ENCODE assay signal across 23 mouse cellular contexts in genomic region chr6:53222104-53222503, GRCm38 (mm10).
DNase-seq lines count a peak whose midpoint lies in the region; ATAC-seq and TF ChIP-seq lines count a peak whose summit lies in the region.
"Had no signal": no experiment of that assay in that cellular context is flagged by ENCODE, and none has a peak within 500 bp of the region (broad histone marks: within the 10 kb centered on the region; RNA-seq: fewer than 3 reads in every experiment).

No protein-coding gene starts in this region.

- no peak for DNase-seq in forebrain, postnatal 0 days
- DNase-seq in hindbrain, embryonic 10.5 days (ENCODE audit: low spot score), result no peak
- DNase-seq in hindbrain, embryonic 11.5 days (ENCODE audit: low spot score), result no peak
- DNase-seq in midbrain, embryonic 14.5 days, result no peak
- DNase-seq in brain, embryonic 14.5 days (ENCODE audit: low read depth), result peak; percentile 39
- no peak for DNase-seq in adrenal gland, adult 8-10 months
- DNase-seq: adrenal gland, adult 2 months; adrenal gland, postnatal 25 days; cerebellum, adult 18-20 months; cerebellum, adult 9-10 months; cerebellum, postnatal 14 days; gastrocnemius, postnatal 25 days; heart, adult 2 months; heart, postnatal 14 days had no signal

- H3K36me3 ChIP-seq in forebrain, embryonic 12.5 days (replicated peaks), result no peaks in the 10 kb centered on the region
- no peaks in the 10 kb centered on the region for H3K36me3 ChIP-seq in forebrain, postnatal 0 days (ENCODE audit: insufficient read depth)
- H3K36me3 ChIP-seq in hindbrain, embryonic 10.5 days, result no peaks in the 10 kb centered on the region
- no peaks in the 10 kb centered on the region for H3K36me3 ChIP-seq in hindbrain, embryonic 11.5 days (ENCODE audit: control insufficient read depth, insufficient read depth, low read length)
- H3K36me3 ChIP-seq in midbrain, embryonic 12.5 days, result no peaks in the 10 kb centered on the region
- no peaks in the 10 kb centered on the region for H3K36me3 ChIP-seq in midbrain, embryonic 14.5 days (ENCODE audit: control insufficient read depth, insufficient read depth, low read length)
- H3K36me3 ChIP-seq: heart, embryonic 10.5 days; heart, embryonic 13.5 days had no signal

- H3K9ac ChIP-seq in forebrain, embryonic 12.5 days, result no peak overlapping the region
- no peak overlapping the region for H3K9ac ChIP-seq in forebrain, postnatal 0 days
- H3K9ac ChIP-seq in hindbrain, embryonic 11.5 days (ENCODE audit: low read depth, low read length), result no peak overlapping the region
- no peak overlapping the region for H3K9ac ChIP-seq in midbrain, embryonic 12.5 days (replicated peaks)
- no peak overlapping the region for H3K9ac ChIP-seq in midbrain, embryonic 14.5 days (replicated peaks; ENCODE audit: low read length)
- H3K9ac ChIP-seq: heart, embryonic 13.5 days; hindbrain, embryonic 14.5 days had no signal

- WGBS in forebrain, embryonic 12.5 days, result 35% methylated on average over 8 of the region's 8 CpGs
- WGBS in forebrain, postnatal 0 days, result 37% methylated on average over 8 of the region's 8 CpGs
- WGBS in hindbrain, embryonic 10.5 days, result 72% methylated on average over 8 of the region's 8 CpGs
- 56% methylated on average over 8 of the region's 8 CpGs for WGBS in hindbrain, embryonic 11.5 days
- 42% methylated on average over 8 of the region's 8 CpGs for WGBS in midbrain, embryonic 12.5 days
- 34% methylated on average over 8 of the region's 8 CpGs for WGBS in midbrain, embryonic 14.5 days

- no peak overlapping the region for H3K4me3 ChIP-seq in forebrain, embryonic 12.5 days (replicated peaks)
- no peak overlapping the region for H3K4me3 ChIP-seq in forebrain, postnatal 0 days (ENCODE audit: low read depth, low read length)
- H3K4me3 ChIP-seq in hindbrain, embryonic 10.5 days, result no peak overlapping the region
- H3K4me3 ChIP-seq in hindbrain, embryonic 11.5 days (ENCODE audit: low read depth, low read length), result no peak overlapping the region
- H3K4me3 ChIP-seq in midbrain, embryonic 12.5 days, result no peak overlapping the region
- no peak overlapping the region for H3K4me3 ChIP-seq in midbrain, embryonic 14.5 days (replicated peaks; ENCODE audit: low read depth, low read length)
- H3K4me3 ChIP-seq: heart, adult 2 months; heart, embryonic 10.5 days; heart, embryonic 13.5 days had no signal

- H3K9me3 ChIP-seq in forebrain, embryonic 12.5 days, result no peaks in the 10 kb centered on the region
- H3K9me3 ChIP-seq in forebrain, postnatal 0 days (ENCODE audit: low read length), result no peaks in the 10 kb centered on the region
- H3K9me3 ChIP-seq in hindbrain, embryonic 10.5 days, result no peaks in the 10 kb centered on the region
- no peaks in the 10 kb centered on the region for H3K9me3 ChIP-seq in hindbrain, embryonic 11.5 days (ENCODE audit: control insufficient read depth, low read length)
- H3K9me3 ChIP-seq in midbrain, embryonic 12.5 days, result no peaks in the 10 kb centered on the region
- no peaks in the 10 kb centered on the region for H3K9me3 ChIP-seq in midbrain, embryonic 14.5 days (ENCODE audit: control insufficient read depth, low read length)
- H3K9me3 ChIP-seq: heart, embryonic 10.5 days; heart, embryonic 13.5 days had no signal

- ATAC-seq in forebrain, embryonic 12.5 days (ENCODE audit: low FRiP score), result no peak
- no peak for ATAC-seq in forebrain, postnatal 0 days
- no peak for ATAC-seq in hindbrain, embryonic 11.5 days (ENCODE audit: low FRiP score)
- ATAC-seq in midbrain, embryonic 12.5 days (ENCODE audit: low FRiP score, low read depth), result no peak
- no peak for ATAC-seq in midbrain, embryonic 14.5 days (ENCODE audit: low FRiP score, low TSS enrichment)
- ATAC-seq: CD4-positive, CD25-positive, alpha-beta regulatory T cell, adult 4 months; hindbrain, postnatal 0 days; inflammation-experienced regulatory T-cells, adult 6 months; intestine, embryonic 16.5 days had no signal

- TF ChIP-seq CTCF in forebrain, postnatal 0 days (IDR thresholded peaks at IDR 0.05; ENCODE audit: low read depth), result no peak
- no peak for TF ChIP-seq CTCF in brain, embryonic 14.5 days (IDR thresholded peaks at IDR 0.05; ENCODE audit: borderline replicate concordance, extremely low read depth, insufficient read depth, insufficient read length)

- no peak overlapping the region; the same call in 1 of the 2 replicates for H3K27ac ChIP-seq in forebrain, embryonic 12.5 days
- no peak overlapping the region for H3K27ac ChIP-seq in forebrain, postnatal 0 days (ENCODE audit: low read depth, low read length)
- peak overlapping the region; percentile 45; the same call in 1 of the 2 replicates for H3K27ac ChIP-seq in hindbrain, embryonic 10.5 days
- no peak overlapping the region for H3K27ac ChIP-seq in hindbrain, embryonic 11.5 days (ENCODE audit: low read depth, low read length)
- no peak overlapping the region for H3K27ac ChIP-seq in midbrain, embryonic 12.5 days (replicated peaks)
- H3K27ac ChIP-seq in midbrain, embryonic 14.5 days (replicated peaks; ENCODE audit: low read depth, low read length), result no peak overlapping the region
- H3K27ac ChIP-seq: heart, adult 2 months; heart, embryonic 10.5 days; heart, embryonic 13.5 days; hindbrain, embryonic 14.5 days; hindbrain, postnatal 0 days had no signal

- H3K4me2 ChIP-seq in forebrain, embryonic 12.5 days, result peak overlapping the region; percentile 21; the same call in 1 of the 2 replicates
- H3K4me2 ChIP-seq in forebrain, postnatal 0 days (ENCODE audit: low read depth), result no peak overlapping the region
- no peak overlapping the region for H3K4me2 ChIP-seq in hindbrain, embryonic 11.5 days (replicated peaks; ENCODE audit: low read depth, low read length)
- H3K4me2 ChIP-seq in midbrain, embryonic 12.5 days (replicated peaks), result peak overlapping the region; percentile 22; the same call in 1 of the 2 replicates
- H3K4me2 ChIP-seq in midbrain, embryonic 14.5 days (ENCODE audit: low read length), result no peak overlapping the region
- H3K4me2 ChIP-seq: heart, embryonic 13.5 days; hindbrain, embryonic 14.5 days had no signal

- TF ChIP-seq POLR2A in brain, embryonic 14.5 days (IDR thresholded peaks at IDR 0.05; ENCODE audit: borderline replicate concordance, extremely low read depth, insufficient read depth, insufficient read length, poor library complexity, severe bottlenecking), result no peak

- peaks cover 26% of the 10 kb centered on the region for H3K4me1 ChIP-seq in forebrain, embryonic 12.5 days
- peaks cover 10% of the 10 kb centered on the region; the same call in 1 of the 2 replicates for H3K4me1 ChIP-seq in forebrain, postnatal 0 days (ENCODE audit: insufficient read depth)
- peaks cover 17% of the 10 kb centered on the region for H3K4me1 ChIP-seq in hindbrain, embryonic 10.5 days (replicated peaks)
- peaks cover 5% of the 10 kb centered on the region; the same call in 1 of the 2 replicates for H3K4me1 ChIP-seq in hindbrain, embryonic 11.5 days (replicated peaks; ENCODE audit: control insufficient read depth, insufficient read depth, low read length)
- H3K4me1 ChIP-seq in midbrain, embryonic 12.5 days, result peaks cover 22% of the 10 kb centered on the region
- H3K4me1 ChIP-seq in midbrain, embryonic 14.5 days (ENCODE audit: control insufficient read depth, insufficient read depth, low read length), result peaks cover 8% of the 10 kb centered on the region; the same call in 1 of the 2 replicates
- H3K4me1 ChIP-seq: heart, embryonic 10.5 days had no signal

- no peaks in the 10 kb centered on the region for H3K27me3 ChIP-seq in forebrain, embryonic 12.5 days
- H3K27me3 ChIP-seq in forebrain, postnatal 0 days (ENCODE audit: insufficient read depth, low read length), result no peaks in the 10 kb centered on the region
- H3K27me3 ChIP-seq in hindbrain, embryonic 10.5 days (ENCODE audit: insufficient read depth, poor library complexity, severe bottlenecking), result peaks cover 2% of the 10 kb centered on the region; the same call in 1 of the 2 replicates
- no peaks in the 10 kb centered on the region for H3K27me3 ChIP-seq in hindbrain, embryonic 11.5 days (ENCODE audit: control insufficient read depth, insufficient read depth, low read length)
- H3K27me3 ChIP-seq in midbrain, embryonic 12.5 days, result no peaks in the 10 kb centered on the region
- no peaks in the 10 kb centered on the region for H3K27me3 ChIP-seq in midbrain, embryonic 14.5 days (ENCODE audit: control insufficient read depth, insufficient read depth, low read length)
- H3K27me3 ChIP-seq: heart, embryonic 13.5 days had no signal

Comparison
In these comparisons a context has a peak if more than half of its experiments do, and no peak if none do; other contexts are left out.
1. H3K4me2 ChIP-seq: peak in forebrain, embryonic 12.5 days (single experiment) and midbrain, embryonic 12.5 days (single experiment); none in forebrain, postnatal 0 days (single experiment), hindbrain, embryonic 11.5 days (single experiment) and midbrain, embryonic 14.5 days (single experiment).